Mouse (Mus musculus) neural tube, embryonic 12.5 days (tissue): ENCODE results near the gene Tagap. TPM values are rescaled to one million over a fixed set of nuclear protein-coding genes. Genes with fewer than 3 reads are reported as not detected.

Experiments used
- ATAC-seq: fragments of 200-750 bp; cut with Nextera tagmentation; 2 replicates; pipeline ENCODE4 v1.8.0; 2017; ENCODE audit warnings: low read depth, mild to moderate bottlenecking, moderate TSS enrichment, moderate library complexity; ENCODE audit not compliant: low FRiP score
- H3K27ac ChIP-seq: fragments of 300-500 bp; sonication (generic); 2 replicates; pipeline ENCODE4 v1.5.1; 2016
- H3K27me3 ChIP-seq: fragments of 300-500 bp; sonication (generic); replicated peaks from 2 replicates; pipeline ENCODE4 v1.6.1; 2016; ENCODE audit warnings: mild to moderate bottlenecking
- H3K36me3 ChIP-seq: fragments of 300-500 bp; sonication (generic); 2 replicates; pipeline ENCODE4 v1.6.1; 2016; ENCODE audit warnings: mild to moderate bottlenecking
- H3K4me1 ChIP-seq: fragments of 300-500 bp; sonication (generic); 2 replicates; pipeline ENCODE4 v1.6.1; 2016
- H3K4me2 ChIP-seq: fragments of 300-500 bp; sonication (generic); replicated peaks from 2 replicates; pipeline ENCODE4 v1.6.1; 2016; ENCODE audit warnings: mild to moderate bottlenecking
- H3K4me3 ChIP-seq: fragments of 300-500 bp; sonication (generic); 2 replicates; pipeline ENCODE4 v1.5.1; 2016
- H3K9ac ChIP-seq: fragments of 300-500 bp; sonication (generic); 2 replicates; pipeline ENCODE4 v1.6.1; 2016; ENCODE audit warnings: mild to moderate bottlenecking
- H3K9me3 ChIP-seq: fragments of 300-500 bp; sonication (generic); 2 replicates; pipeline ENCODE4 v1.6.1; 2016; ENCODE audit warnings: mild to moderate bottlenecking
- WGBS: fragments of 180-500 bp; shearing (Covaris S2); methylation state at CpG from one replicate; pipeline ENCODE4 v1.1.7; 2016; 5-methylcytosine and 5-hydroxymethylcytosine counted together
- polyA plus RNA-seq: library from polyadenylated mRNA; unstranded; fragments of >200 nt; fragmentation: Nextera tagmentation; extraction: Ambion mirVana; gene quantifications from 2 replicates; pipeline ENCODE4 v1.2.1, GENCODE M21; 2016

The Tagap gene
- polyA plus RNA-seq: 0.28 and 0.65 TPM in 2 replicates

- ATAC-seq: no peak
- WGBS: 68% methylated on average over 13 of the region's 13 CpGs
- H3K9me3 ChIP-seq: no peaks in the 10 kb centered on the region
- H3K4me3 ChIP-seq: no peak within 1 kb of the TSS
- H3K27me3 ChIP-seq: no peaks in the 10 kb centered on the region
- no peak within 1 kb of the TSS for H3K4me2 ChIP-seq
- no peak within 1 kb of the TSS for H3K27ac ChIP-seq
- H3K4me1 ChIP-seq: 0 out of 2 replicates have a peak, but pooled peaks cover 2% of the 10 kb centered on the region
- H3K9ac ChIP-seq: no peak within 1 kb of the TSS
- no peaks in the 10 kb centered on the region for H3K36me3 ChIP-seq
These were observed at the start of gene Tagap for GRCm38 (mm10) chr17:7925413-7926160. Gene Tagap, plus strand, starts transcription at chr17:7926000.

- peaks cover 5% of the 10 kb centered on the region; the same call in 1 of the 2 replicates for H3K4me1 ChIP-seq
- no peaks in the 10 kb centered on the region for H3K9me3 ChIP-seq
- H3K9ac ChIP-seq: no peak overlapping the region
- H3K4me2 ChIP-seq: no peak overlapping the region
- H3K4me3 ChIP-seq: no peak overlapping the region
- no peak overlapping the region for H3K27ac ChIP-seq
- no peak for ATAC-seq
- 86% methylated on average over 13 of the region's 13 CpGs for WGBS
- no peaks in the 10 kb centered on the region for H3K27me3 ChIP-seq
- H3K36me3 ChIP-seq: no peaks in the 10 kb centered on the region
These were observed 49.3 kb upstream of the Tagap start for GRCm38 (mm10) chr17:7876541-7876940.

GRCm38 (mm10) chr17:7877191-7877764, 48.5 kb upstream of the Tagap start:
- Histone ChIP-seq H3K4me1 (peaks cover 5% of the 10 kb centered on the region; the same call in 1 of the 2 replicates), H3K4me3 (no peak overlapping the region), H3K9ac (no peak overlapping the region), H3K27me3 (no peaks in the 10 kb centered on the region), H3K36me3 (no peaks in the 10 kb centered on the region), H3K27ac (no peak overlapping the region), H3K4me2 (no peak overlapping the region), H3K9me3 (no peaks in the 10 kb centered on the region)
- WGBS: 76% methylated on average over 7 of the region's 7 CpGs
- ATAC-seq: no peak

- H3K4me1 ChIP-seq: peaks cover 5% of the 10 kb centered on the region; the same call in 1 of the 2 replicates
- H3K4me3 ChIP-seq: no peak overlapping the region
- H3K27ac ChIP-seq: no peak overlapping the region
- no peaks in the 10 kb centered on the region for H3K9me3 ChIP-seq
- H3K27me3 ChIP-seq: no peaks in the 10 kb centered on the region
- H3K9ac ChIP-seq: no peak overlapping the region
- H3K4me2 ChIP-seq: no peak overlapping the region
- 77% methylated on average over 2 of the region's 2 CpGs for WGBS
- ATAC-seq: no peak
- H3K36me3 ChIP-seq: no peaks in the 10 kb centered on the region
These were observed 47.9 kb upstream of the Tagap start for GRCm38 (mm10) chr17:7877878-7878277.

- no peak overlapping the region for H3K9ac ChIP-seq
- no peak overlapping the region for H3K4me3 ChIP-seq
- H3K27ac ChIP-seq: no peak overlapping the region
- WGBS: 92% methylated on average over 4 of the region's 4 CpGs
- H3K36me3 ChIP-seq: no peaks in the 10 kb centered on the region
- H3K27me3 ChIP-seq: no peaks in the 10 kb centered on the region
- ATAC-seq: no peak
- no peaks in the 10 kb centered on the region for H3K9me3 ChIP-seq
- no peak overlapping the region for H3K4me2 ChIP-seq
- H3K4me1 ChIP-seq: peaks cover 5% of the 10 kb centered on the region; the same call in 1 of the 2 replicates
These were observed 46.3 kb upstream of the Tagap start for GRCm38 (mm10) chr17:7879529-7879928.

GRCm38 (mm10) chr17:7883126-7883525, 42.7 kb upstream of the Tagap start:
- Histone ChIP-seq H3K27ac (no peak overlapping the region), H3K36me3 (no peaks in the 10 kb centered on the region), H3K9me3 (no peaks in the 10 kb centered on the region), H3K4me2 (no peak overlapping the region), H3K9ac (no peak overlapping the region), H3K27me3 (no peaks in the 10 kb centered on the region), H3K4me3 (no peak overlapping the region), H3K4me1 (no peaks in the 10 kb centered on the region)
- ATAC-seq: no peak
- 86% methylated on average over 11 of the region's 11 CpGs for WGBS

GRCm38 (mm10) chr17:7884606-7885005, 41.2 kb upstream of the Tagap start:
- Histone ChIP-seq H3K4me3 (no peak overlapping the region), H3K27me3 (no peaks in the 10 kb centered on the region), H3K4me1 (no peaks in the 10 kb centered on the region), H3K9ac (no peak overlapping the region), H3K36me3 (no peaks in the 10 kb centered on the region), H3K27ac (no peak overlapping the region), H3K9me3 (no peaks in the 10 kb centered on the region), H3K4me2 (no peak overlapping the region)
- WGBS: 85% methylated on average over 10 of the region's 10 CpGs
- ATAC-seq: no peak

GRCm38 (mm10) chr17:7887071-7887815, 38.6 kb upstream of the Tagap start:
- H3K27ac ChIP-seq: no peak overlapping the region
- H3K36me3 ChIP-seq: no peaks in the 10 kb centered on the region
- H3K27me3 ChIP-seq: no peaks in the 10 kb centered on the region
- no peaks in the 10 kb centered on the region for H3K4me1 ChIP-seq
- H3K9ac ChIP-seq: no peak overlapping the region
- no peaks in the 10 kb centered on the region for H3K9me3 ChIP-seq
- 93% methylated on average over 20 of the region's 20 CpGs for WGBS
- no peak for ATAC-seq
- no peak overlapping the region for H3K4me3 ChIP-seq
- H3K4me2 ChIP-seq: no peak overlapping the region

GRCm38 (mm10) chr17:7888291-7888690, 37.5 kb upstream of the Tagap start:
- H3K4me2 ChIP-seq: no peak overlapping the region
- no peak overlapping the region for H3K27ac ChIP-seq
- H3K9me3 ChIP-seq: no peaks in the 10 kb centered on the region
- H3K4me1 ChIP-seq: no peaks in the 10 kb centered on the region
- no peak overlapping the region for H3K4me3 ChIP-seq
- H3K9ac ChIP-seq: no peak overlapping the region
- no peak for ATAC-seq
- 89% methylated on average over 6 of the region's 6 CpGs for WGBS
- H3K36me3 ChIP-seq: no peaks in the 10 kb centered on the region
- H3K27me3 ChIP-seq: no peaks in the 10 kb centered on the region

- Histone ChIP-seq H3K4me1 (no peaks in the 10 kb centered on the region), H3K36me3 (no peaks in the 10 kb centered on the region), H3K9ac (no peak overlapping the region), H3K9me3 (no peaks in the 10 kb centered on the region), H3K27me3 (no peaks in the 10 kb centered on the region), H3K27ac (no peak overlapping the region), H3K4me3 (no peak overlapping the region), H3K4me2 (no peak overlapping the region)
- no peak for ATAC-seq
- WGBS: 81% methylated on average over 9 of the region's 9 CpGs
These were observed 36.8 kb upstream of the Tagap start for GRCm38 (mm10) chr17:7889026-7889425.

- 85% methylated on average over 8 of the region's 8 CpGs for WGBS
- no peak overlapping the region for H3K27ac ChIP-seq
- H3K4me2 ChIP-seq: no peak overlapping the region
- H3K9me3 ChIP-seq: no peaks in the 10 kb centered on the region
- ATAC-seq: no peak
- no peaks in the 10 kb centered on the region for H3K36me3 ChIP-seq
- H3K4me1 ChIP-seq: no peaks in the 10 kb centered on the region
- no peak overlapping the region for H3K4me3 ChIP-seq
- H3K9ac ChIP-seq: no peak overlapping the region
- H3K27me3 ChIP-seq: no peaks in the 10 kb centered on the region
These were observed 33.1 kb upstream of the Tagap start for GRCm38 (mm10) chr17:7892676-7893075.

GRCm38 (mm10) chr17:7894094-7894493, 31.7 kb upstream of the Tagap start:
- Histone ChIP-seq H3K36me3 (no peaks in the 10 kb centered on the region), H3K9me3 (no peaks in the 10 kb centered on the region), H3K4me3 (no peak overlapping the region), H3K27ac (no peak overlapping the region), H3K9ac (no peak overlapping the region), H3K4me1 (no peaks in the 10 kb centered on the region), H3K27me3 (no peaks in the 10 kb centered on the region), H3K4me2 (no peak overlapping the region)
- WGBS: 81% methylated on average over 3 of the region's 3 CpGs
- no peak for ATAC-seq
